ENCODE assay signal across 12 mouse cellular contexts in genomic region chr9:44724665-44725064, GRCm38 (mm10). TPM values are rescaled to one million over a fixed set of nuclear protein-coding genes. Genes with fewer than 3 reads are reported as not detected.
DNase-seq lines count a peak whose midpoint lies in the region; ATAC-seq and TF ChIP-seq lines count a peak whose summit lies in the region.
"Had no signal": no experiment of that assay in that cellular context is flagged by ENCODE, and none has a peak within 500 bp of the region (broad histone marks: within the 10 kb centered on the region; RNA-seq: fewer than 3 reads in every experiment).

No protein-coding gene starts in this region.

- H3K9ac ChIP-seq in heart, embryonic 15.5 days: no peak overlapping the region
- no peak overlapping the region for H3K9ac ChIP-seq in heart, embryonic 12.5 days
- peak overlapping the region; percentile 8; the same call in 1 of the 2 replicates for H3K9ac ChIP-seq in hindbrain, embryonic 12.5 days
- H3K9ac ChIP-seq in midbrain, postnatal 0 days (replicated peaks; ENCODE audit: low read length, poor library complexity, severe bottlenecking): no peak overlapping the region

- no peak for DNase-seq in embryonic facial prominence, embryonic 10.5 days (ENCODE audit: low spot score)
- DNase-seq in midbrain, postnatal 0 days (ENCODE audit: low spot score): no peak
- no peak for DNase-seq in layer of hippocampus, adult 9-11 months
- no peak for DNase-seq in ovary, postnatal 14 days (ENCODE audit: low spot score)
- DNase-seq in adrenal gland, postnatal 4 days (ENCODE audit: low spot score in 2 of 2): no peak
- DNase-seq: kidney, adult 18-20 months had no signal

- H3K27ac ChIP-seq in heart, embryonic 15.5 days: peak overlapping the region; percentile 59
- H3K27ac ChIP-seq in heart, embryonic 12.5 days (ENCODE audit: poor library complexity, severe bottlenecking): no peak overlapping the region
- peak overlapping the region; percentile 78 for H3K27ac ChIP-seq in embryonic facial prominence, embryonic 10.5 days (replicated peaks)
- H3K27ac ChIP-seq in hindbrain, embryonic 12.5 days: peak overlapping the region; percentile 86
- peak overlapping the region; percentile 6; the same call in 1 of the 2 replicates for H3K27ac ChIP-seq in midbrain, postnatal 0 days (ENCODE audit: low read depth, low read length)

- H3K36me3 ChIP-seq in heart, embryonic 15.5 days: no peaks in the 10 kb centered on the region
- H3K36me3 ChIP-seq in heart, embryonic 12.5 days: peaks cover 5% of the 10 kb centered on the region; the same call in 1 of the 2 replicates
- peaks cover 28% of the 10 kb centered on the region; the same call in 1 of the 2 replicates for H3K36me3 ChIP-seq in embryonic facial prominence, embryonic 10.5 days (replicated peaks)
- H3K36me3 ChIP-seq in hindbrain, embryonic 12.5 days: no peaks in the 10 kb centered on the region
- H3K36me3 ChIP-seq in midbrain, postnatal 0 days (ENCODE audit: insufficient read depth, low read length): no peaks in the 10 kb centered on the region

- no peaks in the 10 kb centered on the region for H3K9me3 ChIP-seq in heart, embryonic 15.5 days (replicated peaks)
- no peaks in the 10 kb centered on the region for H3K9me3 ChIP-seq in heart, embryonic 12.5 days (replicated peaks)
- H3K9me3 ChIP-seq in embryonic facial prominence, embryonic 10.5 days: no peaks in the 10 kb centered on the region
- no peaks in the 10 kb centered on the region for H3K9me3 ChIP-seq in hindbrain, embryonic 12.5 days (replicated peaks)
- H3K9me3 ChIP-seq in midbrain, postnatal 0 days (ENCODE audit: low read length): no peaks in the 10 kb centered on the region

- no peak overlapping the region for H3K4me2 ChIP-seq in heart, embryonic 15.5 days
- no peak overlapping the region for H3K4me2 ChIP-seq in heart, embryonic 12.5 days
- H3K4me2 ChIP-seq in hindbrain, embryonic 12.5 days (replicated peaks): no peak overlapping the region; the same call in 1 of the 2 replicates
- no peak overlapping the region for H3K4me2 ChIP-seq in midbrain, postnatal 0 days (ENCODE audit: low read depth, low read length, poor library complexity, severe bottlenecking)

- H3K4me3 ChIP-seq in heart, embryonic 15.5 days: no peak overlapping the region
- H3K4me3 ChIP-seq in heart, embryonic 12.5 days: no peak overlapping the region
- H3K4me3 ChIP-seq in embryonic facial prominence, embryonic 10.5 days: 0 out of 2 replicates have a peak overlapping the region, but pooled peaks have one; percentile 8
- H3K4me3 ChIP-seq in hindbrain, embryonic 12.5 days: no peak overlapping the region
- no peak overlapping the region for H3K4me3 ChIP-seq in midbrain, postnatal 0 days (ENCODE audit: low read depth, low read length)

- TF ChIP-seq CTCF in midbrain, postnatal 0 days (IDR thresholded peaks at IDR 0.05): no peak

- H3K27me3 ChIP-seq in heart, embryonic 15.5 days: no peaks in the 10 kb centered on the region
- H3K27me3 ChIP-seq in heart, embryonic 12.5 days (replicated peaks): no peaks in the 10 kb centered on the region
- no peaks in the 10 kb centered on the region for H3K27me3 ChIP-seq in embryonic facial prominence, embryonic 10.5 days (replicated peaks; ENCODE audit: low read depth, poor library complexity, severe bottlenecking)
- no peaks in the 10 kb centered on the region for H3K27me3 ChIP-seq in hindbrain, embryonic 12.5 days
- H3K27me3 ChIP-seq in midbrain, postnatal 0 days (ENCODE audit: insufficient read depth, low read length): no peaks in the 10 kb centered on the region

- no peak for ATAC-seq in heart, embryonic 15.5 days (replicated peaks; ENCODE audit: insufficient number of reproducible peaks, insufficient read depth, low FRiP score, low read depth)
- ATAC-seq in heart, embryonic 12.5 days (ENCODE audit: insufficient number of reproducible peaks, low FRiP score): no peak
- no peak for ATAC-seq in hindbrain, embryonic 12.5 days (ENCODE audit: low FRiP score)
- ATAC-seq in midbrain, postnatal 0 days (ENCODE audit: low FRiP score): no peak

- H3K4me1 ChIP-seq in heart, embryonic 15.5 days (replicated peaks): peaks cover 65% of the 10 kb centered on the region
- H3K4me1 ChIP-seq in heart, embryonic 12.5 days (replicated peaks): peaks cover 68% of the 10 kb centered on the region
- peaks cover 91% of the 10 kb centered on the region for H3K4me1 ChIP-seq in embryonic facial prominence, embryonic 10.5 days
- peaks cover 67% of the 10 kb centered on the region for H3K4me1 ChIP-seq in hindbrain, embryonic 12.5 days
- H3K4me1 ChIP-seq in midbrain, postnatal 0 days (ENCODE audit: insufficient read depth, low read length): peaks cover 23% of the 10 kb centered on the region

- 40% methylated on average over 2 of the region's 2 CpGs for WGBS in heart, embryonic 15.5 days
- WGBS in heart, embryonic 12.5 days: 74% methylated on average over 2 of the region's 2 CpGs
- WGBS in embryonic facial prominence, embryonic 10.5 days: 40% methylated on average over 2 of the region's 2 CpGs
- 47% methylated on average over 2 of the region's 2 CpGs for WGBS in hindbrain, embryonic 12.5 days
- WGBS in midbrain, postnatal 0 days: 49% methylated on average over 2 of the region's 2 CpGs

RNA-seq across cellular contexts. Expression of gene Phldb1, which starts 10.3 kb away (rescaled TPM):
- polyA plus RNA-seq in heart, embryonic 15.5 days (2015; fragmentation: Nextera tagmentation; extraction: Ambion mirVana): 23.7 and 31.3 TPM in 2 replicates
- 34.8 and 36.9 TPM in 2 replicates for polyA plus RNA-seq in heart, embryonic 12.5 days (2016; fragmentation: Nextera tagmentation; extraction: Ambion mirVana)
- 48.4 and 51.1 TPM in 2 replicates for polyA plus RNA-seq in embryonic facial prominence, embryonic 10.5 days (2016; fragmentation: Nextera tagmentation; extraction: Ambion mirVana)
- 70.8 and 74.1 TPM in 2 replicates for polyA plus RNA-seq in hindbrain, embryonic 12.5 days (2016; fragmentation: Nextera tagmentation; extraction: Ambion mirVana)
- 140 and 154 TPM in 2 replicates for total RNA-seq in midbrain, postnatal 0 days (2014; rRNA removed)
- polyA plus RNA-seq in midbrain, postnatal 0 days (2015; fragmentation: Nextera tagmentation; extraction: Ambion mirVana): 34.8 and 41.0 TPM in 2 replicates
- 10 to 100 TPM; 58.5 to 76.1 TPM for total RNA-seq in adrenal gland, postnatal 4 days (2021)

RNA-seq across cellular contexts. Expression of gene Arcn1, which starts 43.0 kb away (rescaled TPM):
- 106 and 125 TPM in 2 replicates for polyA plus RNA-seq in heart, embryonic 15.5 days (2015; fragmentation: Nextera tagmentation; extraction: Ambion mirVana)
- polyA plus RNA-seq in heart, embryonic 12.5 days (2016; fragmentation: Nextera tagmentation; extraction: Ambion mirVana): 151 and 160 TPM in 2 replicates
- 169 and 171 TPM in 2 replicates for polyA plus RNA-seq in embryonic facial prominence, embryonic 10.5 days (2016; fragmentation: Nextera tagmentation; extraction: Ambion mirVana)
- polyA plus RNA-seq in hindbrain, embryonic 12.5 days (2016; fragmentation: Nextera tagmentation; extraction: Ambion mirVana): 179 and 194 TPM in 2 replicates
- 93.7 and 108 TPM in 2 replicates for total RNA-seq in midbrain, postnatal 0 days (2014; rRNA removed)
- 102 and 106 TPM in 2 replicates for polyA plus RNA-seq in midbrain, postnatal 0 days (2015; fragmentation: Nextera tagmentation; extraction: Ambion mirVana)
- 100 to 1,000 TPM; 157 to 158 TPM for total RNA-seq in adrenal gland, postnatal 4 days (2021)

RNA-seq across cellular contexts. Expression of gene Ift46, which starts 43.0 kb away (rescaled TPM):
- polyA plus RNA-seq in heart, embryonic 15.5 days (2015; fragmentation: Nextera tagmentation; extraction: Ambion mirVana): 54.3 and 66.6 TPM in 2 replicates
- polyA plus RNA-seq in heart, embryonic 12.5 days (2016; fragmentation: Nextera tagmentation; extraction: Ambion mirVana): 63.1 and 71.9 TPM in 2 replicates
- 133 and 139 TPM in 2 replicates for polyA plus RNA-seq in embryonic facial prominence, embryonic 10.5 days (2016; fragmentation: Nextera tagmentation; extraction: Ambion mirVana)
- 153 and 161 TPM in 2 replicates for polyA plus RNA-seq in hindbrain, embryonic 12.5 days (2016; fragmentation: Nextera tagmentation; extraction: Ambion mirVana)
- 64.8 and 72.1 TPM in 2 replicates for total RNA-seq in midbrain, postnatal 0 days (2014; rRNA removed)
- polyA plus RNA-seq in midbrain, postnatal 0 days (2015; fragmentation: Nextera tagmentation; extraction: Ambion mirVana): 151 and 170 TPM in 2 replicates
- 100 to 1,000 TPM; 122 to 127 TPM for total RNA-seq in adrenal gland, postnatal 4 days (2021)

RNA-seq across cellular contexts. Expression of gene Treh, which starts 51.6 kb away (rescaled TPM):
- polyA plus RNA-seq in heart, embryonic 15.5 days (2015; fragmentation: Nextera tagmentation; extraction: Ambion mirVana): not detected in 2 replicates
- not detected in 2 replicates for polyA plus RNA-seq in heart, embryonic 12.5 days (2016; fragmentation: Nextera tagmentation; extraction: Ambion mirVana)
- not detected in 2 replicates for polyA plus RNA-seq in embryonic facial prominence, embryonic 10.5 days (2016; fragmentation: Nextera tagmentation; extraction: Ambion mirVana)
- not detected in 2 replicates for polyA plus RNA-seq in hindbrain, embryonic 12.5 days (2016; fragmentation: Nextera tagmentation; extraction: Ambion mirVana)
- not detected in 2 replicates for total RNA-seq in midbrain, postnatal 0 days (2014; rRNA removed)
- not detected in 2 replicates for polyA plus RNA-seq in midbrain, postnatal 0 days (2015; fragmentation: Nextera tagmentation; extraction: Ambion mirVana)
- total RNA-seq in adrenal gland, postnatal 4 days (2021): not detected
- total RNA-seq: granulocyte monocyte progenitor cell, adult 5-6 weeks had no signal
- polyA plus RNA-seq: brain, embryonic 14.5 days; liver, embryonic 16.5 days had no signal
